Mouse (Mus musculus): ENCODE results near the gene Ube4b. TPM values are rescaled to one million over a fixed set of nuclear protein-coding genes. Genes with fewer than 3 reads are reported as not detected.
"Not testable (repeated sequence)": the region's sequence is repeated elsewhere in the genome, so short reads cannot be mapped to it uniquely, and the experiment has no call there.

Ube4b gene
- 10 to 100 TPM; 70.9 to 85.0 TPM for total RNA-seq (2021)
- polyA plus RNA-seq (2012; rRNA removed), result 84.7 and 105 TPM in 2 replicates
- long read RNA-seq, full-length matches to known transcripts, result 10 of 17 reads
- long read RNA-seq, partial matches to known transcripts, result 4 of 17 reads
- long read RNA-seq, other reads (novel, unspliced or antisense), result 3 of 17 reads

GRCm38 (mm10) chr4:149426325-149427199 is at the start of gene Ube4b:
Gene Ube4b, minus strand, starts transcription at chr4:149426749.
- DNase-seq, result peak; percentile 97

DNA sequence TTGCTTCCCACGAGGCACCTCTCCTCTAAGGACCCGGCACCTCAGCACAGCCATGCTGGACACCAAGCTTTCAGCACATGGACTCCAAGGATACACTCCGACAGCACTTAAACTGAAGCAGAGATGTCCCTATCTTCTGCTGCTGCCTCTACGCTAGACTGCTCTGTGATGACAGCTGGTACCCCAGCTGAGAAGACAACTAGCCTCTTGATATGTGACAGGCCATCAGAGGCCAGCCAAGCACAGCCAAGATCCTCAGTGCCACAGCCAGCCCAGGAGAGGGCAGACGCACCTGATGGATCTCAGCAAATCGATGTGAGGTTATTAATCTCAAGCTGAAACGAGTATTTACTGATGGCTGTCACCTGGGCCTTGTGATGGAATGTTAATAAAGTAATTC is 48.5 kb upstream of the Ube4b start:
- DNase-seq, result no peak

DNA sequence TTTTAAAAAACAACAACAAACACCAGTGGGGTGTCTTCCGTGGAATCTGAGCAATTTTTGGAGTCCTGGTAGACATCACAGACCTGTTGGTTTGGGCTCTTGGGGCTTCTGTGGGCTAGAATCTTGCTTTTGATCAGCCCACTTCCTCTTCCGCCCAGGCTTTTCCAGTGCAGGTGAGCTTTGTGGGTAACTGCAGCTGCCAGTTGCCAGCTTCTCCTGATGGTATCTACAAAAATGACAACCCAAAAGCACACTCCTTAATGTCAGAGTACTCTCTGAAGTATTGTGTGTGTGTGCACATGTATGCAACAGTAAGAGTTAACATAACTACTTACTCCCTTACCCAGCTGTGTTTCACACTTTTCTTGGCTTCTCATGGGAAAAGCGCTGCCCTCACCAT is 43.0 kb upstream of the Ube4b start:
- no peak for DNase-seq

GRCm38 (mm10) chr4:149463435-149463950 is 36.9 kb upstream of the Ube4b start:
- no peak for DNase-seq

GRCm38 (mm10) chr4:149462305-149462971 is 35.9 kb upstream of the Ube4b start:
- peak; percentile 21 for DNase-seq

DNA sequence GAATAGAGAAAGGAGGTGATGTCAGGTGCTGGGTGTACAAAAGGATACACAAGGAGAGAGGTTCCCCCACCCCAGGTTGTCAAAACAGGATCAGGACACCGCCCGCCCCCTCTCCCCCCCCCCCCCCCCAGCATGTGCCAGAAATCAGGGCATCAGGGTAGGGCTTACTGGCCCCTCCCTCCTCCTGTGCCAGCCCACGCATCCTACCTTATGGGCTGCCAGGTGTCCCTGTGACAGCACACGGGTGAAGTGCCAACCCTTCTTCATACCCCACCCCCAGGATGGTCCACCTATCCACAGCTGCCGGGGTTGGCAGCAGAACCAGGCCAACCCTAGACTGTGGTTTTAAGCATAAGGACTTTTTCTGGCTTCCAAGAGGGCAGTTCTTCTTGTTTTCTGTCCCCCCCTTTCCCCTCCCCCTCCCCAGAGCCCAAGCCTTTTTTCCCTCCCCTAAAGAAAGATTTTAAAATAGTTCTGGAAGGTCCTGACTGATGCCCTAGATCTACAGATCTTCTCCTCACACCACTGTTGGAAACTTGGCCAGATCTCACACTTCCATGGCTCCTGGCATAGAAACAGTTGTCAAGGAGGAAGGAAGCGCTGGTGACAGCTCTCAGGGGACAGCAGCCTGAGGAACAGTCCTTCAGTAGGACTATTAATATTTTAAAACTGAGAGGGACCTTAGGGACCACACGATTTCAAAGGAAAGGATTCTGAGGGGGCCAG is 35.2 kb upstream of the Ube4b start:
- no peak for DNase-seq

DNA sequence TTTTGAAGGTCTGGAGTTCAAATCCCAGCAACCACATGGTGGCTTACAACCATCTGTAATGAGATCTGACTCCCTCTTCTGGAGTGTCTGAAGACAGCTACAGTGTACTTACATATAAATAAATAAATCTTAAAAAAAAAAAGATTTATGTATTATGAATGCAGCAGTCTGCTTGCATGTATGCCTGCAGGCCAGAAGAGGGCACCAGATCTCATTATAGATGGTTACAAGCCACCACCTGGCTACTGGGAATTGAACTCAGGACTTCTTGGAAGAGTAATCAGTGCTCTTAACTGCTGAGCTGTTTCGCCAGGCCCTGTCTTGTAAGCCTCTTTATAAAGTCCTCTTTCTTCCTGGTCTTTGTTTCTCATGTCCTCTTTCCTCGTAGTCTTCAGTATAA is 33.9 kb upstream of the Ube4b start:
- not testable (repeated sequence) for DNase-seq

DNA sequence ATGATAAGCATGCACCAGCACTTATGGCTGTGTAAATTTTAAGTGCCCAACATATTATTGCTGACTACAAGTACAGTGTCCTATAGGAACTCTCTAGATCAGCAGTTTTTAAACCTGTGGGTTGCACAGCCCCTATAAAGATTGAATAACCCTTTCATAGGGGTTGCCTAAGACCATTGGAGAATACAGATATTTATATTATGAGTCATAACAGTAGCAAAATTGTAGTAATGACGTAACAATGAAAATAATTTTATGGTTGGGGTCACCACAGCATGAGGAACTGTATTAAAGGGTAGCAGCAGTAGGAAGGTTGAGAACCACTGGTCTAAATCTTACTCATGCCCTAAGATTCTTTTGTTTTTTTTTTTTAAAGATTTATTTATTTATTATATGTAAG is 32.9 kb upstream of the Ube4b start:
- no peak for DNase-seq

DNA sequence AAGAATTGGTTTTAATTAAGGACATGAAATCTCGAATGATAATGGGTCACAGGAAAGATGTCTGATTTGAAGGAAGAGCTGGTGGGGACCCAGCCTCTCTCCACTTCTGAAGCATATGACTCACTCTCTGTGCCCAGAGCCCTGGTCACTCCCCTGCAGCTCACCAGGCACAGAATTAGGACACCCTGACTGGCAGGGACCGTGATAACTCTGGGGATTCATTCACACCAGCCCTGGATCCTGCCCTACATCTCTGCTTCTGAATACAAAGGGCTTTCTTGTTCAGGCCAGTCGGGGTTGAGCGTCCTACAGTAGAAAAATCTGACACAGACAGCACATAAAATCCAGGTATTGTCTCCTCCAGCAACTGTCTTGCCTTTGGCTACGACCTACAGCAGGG is 32.0 kb upstream of the Ube4b start:
- DNase-seq, result peak; percentile 27

DNA sequence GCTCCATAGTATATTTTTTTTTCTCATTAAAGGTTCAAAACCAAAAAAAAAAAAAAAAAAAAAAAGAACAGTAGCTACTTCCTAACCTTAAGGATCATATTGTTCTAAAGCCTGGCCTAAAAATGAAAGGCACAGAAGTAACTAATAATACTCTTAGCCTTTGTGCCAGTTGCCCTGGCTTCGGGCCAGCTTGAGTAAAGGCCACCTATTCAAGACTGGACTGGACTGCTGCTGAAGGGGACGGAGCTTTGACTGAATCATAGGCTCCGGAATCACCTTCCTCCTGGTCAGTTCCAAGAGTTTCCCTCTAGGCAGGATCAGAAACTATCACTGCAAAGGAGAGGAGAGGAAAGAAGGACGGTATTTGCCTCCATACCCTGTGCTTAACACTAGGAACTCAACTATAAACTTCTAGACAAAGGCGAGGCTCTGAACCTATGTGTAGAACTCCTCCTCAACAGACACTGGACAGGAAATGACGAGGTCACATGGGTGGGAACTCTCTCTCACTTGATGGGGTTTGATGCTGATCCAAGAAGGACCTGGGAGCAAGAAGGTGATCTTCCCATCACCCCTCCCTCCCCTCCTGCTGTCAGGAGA is 31.4 kb upstream of the Ube4b start:
- DNase-seq, result peak; percentile 81

- DNase-seq, result not testable (repeated sequence)
These were observed 30.6 kb upstream of the Ube4b start for GRCm38 (mm10) chr4:149457163-149457562.

GRCm38 (mm10) chr4:149454879-149455278 is 28.3 kb upstream of the Ube4b start, which contains the start of gene Rbp7:
Gene Rbp7, minus strand, starts transcription at chr4:149454978.
- DNase-seq, result no peak

GRCm38 (mm10) chr4:149454263-149454662 is 27.7 kb upstream of the Ube4b start:
- DNase-seq, result peak; percentile 71

GRCm38 (mm10) chr4:149453656-149454055 is 27.1 kb upstream of the Ube4b start:
- DNase-seq, result peak; percentile 48

DNA sequence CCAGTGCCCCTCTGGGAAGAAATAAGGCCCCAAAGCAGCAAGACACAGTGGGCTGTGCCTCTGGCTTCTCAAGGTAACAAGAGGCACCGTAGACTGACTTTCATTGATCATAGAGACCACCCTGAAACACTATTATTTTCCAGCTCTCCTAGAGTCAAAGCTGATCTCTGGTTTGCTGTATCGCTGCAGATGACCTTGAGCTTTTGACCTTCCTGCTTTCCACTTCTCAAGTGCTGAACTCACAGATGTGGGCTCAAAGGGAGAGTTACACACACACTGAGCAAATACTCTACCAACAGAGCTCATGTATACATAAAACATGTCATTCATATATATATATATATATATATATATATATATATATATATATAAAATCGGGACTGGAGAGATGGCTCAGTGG is 24.1 kb upstream of the Ube4b start:
- no peak for DNase-seq

DNA sequence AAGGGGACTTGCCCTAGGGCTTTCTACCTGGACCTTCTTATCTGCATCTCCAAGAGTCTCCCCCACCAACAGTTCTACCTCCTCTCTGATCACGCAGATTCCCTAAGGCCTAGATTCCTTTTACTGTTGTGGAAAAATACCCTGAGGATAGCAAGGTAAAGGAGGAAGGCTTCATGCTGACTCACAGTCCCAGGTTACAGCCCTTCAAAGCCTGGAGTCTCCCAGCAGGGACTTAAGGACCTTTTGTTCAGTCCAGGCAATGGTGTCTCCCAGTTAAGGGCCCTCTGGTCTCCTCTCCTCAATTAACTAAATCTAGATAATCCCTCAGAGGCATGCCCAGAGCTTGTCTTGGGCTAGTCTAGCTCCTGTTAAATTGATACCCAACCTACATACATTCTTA is 19.8 kb upstream of the Ube4b start:
- DNase-seq, result no peak

GRCm38 (mm10) chr4:149445868-149446267 is 19.3 kb upstream of the Ube4b start:
- DNase-seq, result peak; percentile 24

DNA sequence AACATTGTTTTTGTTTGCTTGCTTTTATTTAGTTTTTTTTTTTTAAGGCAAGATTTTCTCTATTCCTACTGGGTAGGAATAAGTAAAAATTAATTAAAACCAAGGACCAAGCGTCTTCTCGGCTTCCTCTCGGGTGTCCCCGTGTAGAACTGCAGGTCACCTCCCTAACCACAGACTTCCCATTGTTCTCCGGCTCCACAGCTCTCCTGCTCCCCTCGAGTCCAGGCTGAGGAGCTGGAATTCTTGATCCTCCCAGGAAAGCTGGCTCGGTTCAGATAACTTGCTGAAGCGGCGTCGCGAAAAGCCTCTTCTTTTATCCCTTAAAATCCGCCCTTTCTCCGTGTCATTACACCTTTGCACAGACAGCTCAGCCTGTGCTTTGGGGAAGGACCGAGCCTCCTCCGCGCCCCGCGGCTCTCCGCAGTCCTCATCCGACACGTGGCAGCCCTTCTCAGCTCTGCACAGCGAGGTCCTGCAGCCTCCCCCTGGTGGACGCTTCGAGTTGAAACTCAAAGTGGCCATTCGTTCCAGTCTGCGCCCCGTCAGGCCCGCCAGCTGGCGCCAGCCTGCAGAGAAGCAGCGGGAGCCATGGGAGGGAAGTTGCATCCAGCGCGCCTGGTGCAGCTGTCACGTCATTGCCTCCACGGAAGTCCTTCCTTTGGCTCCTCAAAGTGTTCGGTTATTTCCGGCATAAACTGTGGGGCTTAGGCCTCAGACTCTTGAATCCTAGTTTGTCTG is 18.6 kb upstream of the Ube4b start:
- DNase-seq, result peak; percentile 94

GRCm38 (mm10) chr4:149444465-149444864 is 17.9 kb upstream of the Ube4b start:
- no peak for DNase-seq

DNA sequence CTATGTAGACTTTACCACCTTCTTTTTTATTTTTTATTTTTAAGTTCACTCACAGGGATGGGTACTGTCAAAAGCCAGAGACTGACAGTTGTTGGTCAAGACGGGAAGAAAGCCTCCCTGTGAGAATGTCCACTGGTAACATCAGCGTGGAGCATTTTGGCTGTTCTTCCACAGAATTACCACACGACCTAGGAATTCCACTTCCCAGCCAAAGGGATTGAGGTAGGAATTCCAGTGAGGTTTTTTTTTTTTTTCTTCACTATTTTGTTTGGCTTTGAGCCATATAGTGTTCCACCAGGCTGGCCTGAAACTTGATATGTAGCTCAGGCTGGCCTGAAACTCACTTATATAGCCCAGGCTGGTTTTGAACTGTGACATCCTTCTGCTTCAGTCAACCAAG is 15.9 kb upstream of the Ube4b start:
- no peak for DNase-seq

GRCm38 (mm10) chr4:149440576-149440975 is 14.0 kb upstream of the Ube4b start:
- no peak for DNase-seq
